Mouse (Mus musculus) frontal cortex, adult 2 months (tissue): ENCODE data around the gene Nwd2. TPM values are rescaled to one million over a fixed set of nuclear protein-coding genes. Genes with fewer than 3 reads are reported as not detected.

Source experiments
- DNase-seq, 2 experiments: peaks; one replicate each; pipeline ENCODE4 v3.0.0; 2022; ENCODE audit warnings: low spot score in 1 of 2; ENCODE audit errors: extremely low spot score in 1 of 2
- polyA plus RNA-seq: library from polyadenylated mRNA; depleted of rRNA; stranded (reverse); fragments of >200 nt; gene quantifications from 2 replicates; pipeline ENCODE4 v1.2.3, GENCODE M21; 2012; rRNA removed

Gene Nwd2
- polyA plus RNA-seq: 17.4 and 19.4 TPM in 2 replicates

GRCm38 (mm10) chr5:63649070-63649532 lies at the start of gene Nwd2:
Nwd2 (plus strand) TSS chr5:63649102.
- DNase-seq: peak in 1 of 2 experiments; percentile 69

GRCm38 (mm10) chr5:63607447-63607846 lies 41.5 kb upstream of the Nwd2 start:
- peak; percentile 60 to 80 for DNase-seq

GRCm38 (mm10) chr5:63616792-63617668 lies 31.9 kb upstream of the Nwd2 start:
- DNase-seq: no peak

GRCm38 (mm10) chr5:63624123-63624522 lies 24.8 kb upstream of the Nwd2 start:
- peak; percentile 75 to 89 for DNase-seq

GRCm38 (mm10) chr5:63627832-63628530 lies 20.9 kb upstream of the Nwd2 start:
- no peak for DNase-seq

- no peak for DNase-seq
Measured at GRCm38 (mm10) chr5:63628531-63628871, 20.4 kb upstream of the Nwd2 start.

GRCm38 (mm10) chr5:63634636-63635035 lies 14.3 kb upstream of the Nwd2 start:
- DNase-seq: peak in 1 of 2 experiments; percentile 59

- peak; percentile 64 to 78 for DNase-seq
Measured at GRCm38 (mm10) chr5:63648187-63648586, 715 bp upstream of the Nwd2 start.

- peak in 1 of 2 experiments; percentile 28 for DNase-seq
Measured at GRCm38 (mm10) chr5:63649533-63650464, 897 bp downstream of the Nwd2 start.

- DNase-seq: no peak
Measured at GRCm38 (mm10) chr5:63651813-63652212, 2.9 kb downstream of the Nwd2 start.

GRCm38 (mm10) chr5:63652705-63653104 lies 3.8 kb downstream of the Nwd2 start:
- DNase-seq: peak in 1 of 2 experiments; percentile 36

GRCm38 (mm10) chr5:63666884-63667283 lies 18.0 kb downstream of the Nwd2 start:
- DNase-seq: peak in 1 of 2 experiments; percentile 56

GRCm38 (mm10) chr5:63675934-63676333 lies 27.0 kb downstream of the Nwd2 start:
- no peak for DNase-seq

- peak in 1 of 2 experiments; percentile 24 for DNase-seq
Measured at GRCm38 (mm10) chr5:63689084-63689483, 40.2 kb downstream of the Nwd2 start.

- DNase-seq: no peak
Measured at GRCm38 (mm10) chr5:63696784-63697183, 47.9 kb downstream of the Nwd2 start.

GRCm38 (mm10) chr5:63697196-63697595 lies 48.3 kb downstream of the Nwd2 start:
- DNase-seq: no peak

GRCm38 (mm10) chr5:63728955-63729354 lies 80.1 kb downstream of the Nwd2 start:
- no peak for DNase-seq

- no peak for DNase-seq
Measured at GRCm38 (mm10) chr5:63735521-63735920, 86.6 kb downstream of the Nwd2 start.

- no peak for DNase-seq
Measured at GRCm38 (mm10) chr5:63743426-63743825, 94.5 kb downstream of the Nwd2 start.

GRCm38 (mm10) chr5:63748299-63748698 lies 99.4 kb downstream of the Nwd2 start:
- DNase-seq: no peak
